Comparison of ENCODE assay signal across 8 mouse cellular contexts in genomic region chr9:123530566-123531130, GRCm38 (mm10). TPM values are rescaled to one million over a fixed set of nuclear protein-coding genes. Genes with fewer than 3 reads are reported as not detected.
DNase-seq lines count a peak whose midpoint lies in the region; ATAC-seq and TF ChIP-seq lines count a peak whose summit lies in the region.

No protein-coding gene starts in this region.

- H3K36me3 ChIP-seq in hindbrain, embryonic 16.5 days (ENCODE audit: control insufficient read depth, insufficient read depth, low read length), result no peaks in the 10 kb centered on the region
- H3K36me3 ChIP-seq in midbrain, postnatal 0 days (ENCODE audit: insufficient read depth, low read length), result peaks cover 3% of the 10 kb centered on the region; the same call in 1 of the 2 replicates

- no peaks in the 10 kb centered on the region for H3K27me3 ChIP-seq in hindbrain, embryonic 16.5 days (replicated peaks; ENCODE audit: control insufficient read depth, insufficient read depth, low read length)
- H3K27me3 ChIP-seq in midbrain, postnatal 0 days (ENCODE audit: insufficient read depth, low read length), result no peaks in the 10 kb centered on the region

- 40% methylated on average over 11 of the region's 11 CpGs for WGBS in hindbrain, embryonic 16.5 days
- WGBS in midbrain, postnatal 0 days, result 42% methylated on average over 11 of the region's 11 CpGs

- H3K4me1 ChIP-seq in hindbrain, embryonic 16.5 days (ENCODE audit: control insufficient read depth, insufficient read depth, low read depth, low read length), result peaks cover 22% of the 10 kb centered on the region
- peaks cover 10% of the 10 kb centered on the region for H3K4me1 ChIP-seq in midbrain, postnatal 0 days (ENCODE audit: insufficient read depth, low read length)

- no peak for TF ChIP-seq POLR2A in brain, embryonic 14.5 days (IDR thresholded peaks at IDR 0.05; ENCODE audit: borderline replicate concordance, extremely low read depth, insufficient read depth, insufficient read length, poor library complexity, severe bottlenecking)

- no peak for ATAC-seq in hindbrain, embryonic 16.5 days
- ATAC-seq in midbrain, postnatal 0 days (ENCODE audit: low FRiP score), result no peak

- peak overlapping the region; percentile 93 for H3K4me3 ChIP-seq in layer of hippocampus, adult 2 months
- H3K4me3 ChIP-seq in hindbrain, embryonic 16.5 days (ENCODE audit: low read length), result peak overlapping the region; percentile 97
- peak overlapping the region; percentile 98 for H3K4me3 ChIP-seq in midbrain, postnatal 0 days (ENCODE audit: low read depth, low read length)

- no peaks in the 10 kb centered on the region for H3K9me3 ChIP-seq in hindbrain, embryonic 16.5 days (ENCODE audit: control insufficient read depth, low read length)
- no peaks in the 10 kb centered on the region for H3K9me3 ChIP-seq in midbrain, postnatal 0 days (ENCODE audit: low read length)

- no peak for DNase-seq in layer of hippocampus, adult 2 months (ENCODE audit: low spot score in 2 of 2)
- no peak for DNase-seq in layer of hippocampus, adult 8-10 months (ENCODE audit: low spot score in 2 of 2)
- peak; percentile 3 for DNase-seq in brain, embryonic 14.5 days (ENCODE audit: low read depth)
- no peak for DNase-seq in midbrain, postnatal 0 days (ENCODE audit: low spot score)
- DNase-seq in thymus, postnatal 4 days, result no peak
- no peak for DNase-seq in spleen, postnatal 10 days (ENCODE audit: low spot score in 2 of 2)
- no peak for DNase-seq in thymus, postnatal 14 days

- peak overlapping the region; percentile 94 for H3K27ac ChIP-seq in layer of hippocampus, adult 2 months
- H3K27ac ChIP-seq in hindbrain, embryonic 16.5 days (ENCODE audit: low read depth, low read length), result peak overlapping the region; percentile 91
- H3K27ac ChIP-seq in midbrain, postnatal 0 days (ENCODE audit: low read depth, low read length), result no peak overlapping the region

- TF ChIP-seq CTCF in layer of hippocampus, adult 2 months (conservative IDR thresholded peaks at IDR 0.05), result no peak
- no peak for TF ChIP-seq CTCF in brain, embryonic 14.5 days (IDR thresholded peaks at IDR 0.05; ENCODE audit: borderline replicate concordance, extremely low read depth, insufficient read depth, insufficient read length)
- no peak for TF ChIP-seq CTCF in midbrain, postnatal 0 days (IDR thresholded peaks at IDR 0.05)

- peak overlapping the region; percentile 79 for H3K4me2 ChIP-seq in hindbrain, embryonic 16.5 days (ENCODE audit: low read length)
- H3K4me2 ChIP-seq in midbrain, postnatal 0 days (ENCODE audit: low read depth, low read length, poor library complexity, severe bottlenecking), result peak overlapping the region; percentile 68

- H3K9ac ChIP-seq in hindbrain, embryonic 16.5 days (ENCODE audit: low read depth, low read length), result peak overlapping the region; percentile 98
- peak overlapping the region; percentile 94 for H3K9ac ChIP-seq in midbrain, postnatal 0 days (replicated peaks; ENCODE audit: low read length, poor library complexity, severe bottlenecking)

RNA-seq across cellular contexts. Expression of gene Sacm1l, which starts 1.1 kb away (rescaled TPM):
- 10 to 100 TPM; 53.7 to 56.8 TPM for total RNA-seq in layer of hippocampus, adult 2 months (2021)
- 10 to 100 TPM; 54.6 to 69.3 (median 62.3) TPM for total RNA-seq in layer of hippocampus, adult 8-10 months (2022)
- polyA plus RNA-seq in brain, embryonic 14.5 days (2012; rRNA removed), result 25.0 and 26.2 TPM in 2 replicates
- 57.8 and 58.5 TPM in 2 replicates for polyA plus RNA-seq in hindbrain, embryonic 16.5 days (2015; fragmentation: Nextera tagmentation; extraction: Ambion mirVana)
- 41.7 and 59.8 TPM in 2 replicates for total RNA-seq in midbrain, postnatal 0 days (2014; rRNA removed)
- 35.1 and 35.4 TPM in 2 replicates for polyA plus RNA-seq in midbrain, postnatal 0 days (2015; fragmentation: Nextera tagmentation; extraction: Ambion mirVana)

RNA-seq across cellular contexts. Expression of gene Limd1, which starts 52.1 kb away (rescaled TPM):
- 1 to 10 TPM; 5.7 to 7.6 TPM for total RNA-seq in layer of hippocampus, adult 2 months (2021)
- 1 to 10 TPM; 6.7 to 9.6 (median 7.6) TPM for total RNA-seq in layer of hippocampus, adult 8-10 months (2022)
- polyA plus RNA-seq in brain, embryonic 14.5 days (2012; rRNA removed), result 15.4 and 16.5 TPM in 2 replicates
- polyA plus RNA-seq in hindbrain, embryonic 16.5 days (2015; fragmentation: Nextera tagmentation; extraction: Ambion mirVana), result 12.2 and 15.5 TPM in 2 replicates
- 19.6 and 27.5 TPM in 2 replicates for total RNA-seq in midbrain, postnatal 0 days (2014; rRNA removed)
- polyA plus RNA-seq in midbrain, postnatal 0 days (2015; fragmentation: Nextera tagmentation; extraction: Ambion mirVana), result 7.9 and 8.0 TPM in 2 replicates
